Mouse (Mus musculus) urinary bladder, postnatal 0 days (tissue): ENCODE results near the gene Zmym5. TPM values are rescaled to one million over a fixed set of nuclear protein-coding genes. Genes with fewer than 3 reads are reported as not detected.

Experiments
- polyA plus RNA-seq: library from polyadenylated mRNA; unstranded; fragments of >200 nt; fragmentation: Nextera tagmentation; extraction: Ambion mirVana; gene quantifications from 2 replicates; pipeline ENCODE4 v1.2.1, GENCODE M21; 2015

Gene Zmym5
- polyA plus RNA-seq, result 13.9 and 18.9 TPM in 2 replicates

DNA sequence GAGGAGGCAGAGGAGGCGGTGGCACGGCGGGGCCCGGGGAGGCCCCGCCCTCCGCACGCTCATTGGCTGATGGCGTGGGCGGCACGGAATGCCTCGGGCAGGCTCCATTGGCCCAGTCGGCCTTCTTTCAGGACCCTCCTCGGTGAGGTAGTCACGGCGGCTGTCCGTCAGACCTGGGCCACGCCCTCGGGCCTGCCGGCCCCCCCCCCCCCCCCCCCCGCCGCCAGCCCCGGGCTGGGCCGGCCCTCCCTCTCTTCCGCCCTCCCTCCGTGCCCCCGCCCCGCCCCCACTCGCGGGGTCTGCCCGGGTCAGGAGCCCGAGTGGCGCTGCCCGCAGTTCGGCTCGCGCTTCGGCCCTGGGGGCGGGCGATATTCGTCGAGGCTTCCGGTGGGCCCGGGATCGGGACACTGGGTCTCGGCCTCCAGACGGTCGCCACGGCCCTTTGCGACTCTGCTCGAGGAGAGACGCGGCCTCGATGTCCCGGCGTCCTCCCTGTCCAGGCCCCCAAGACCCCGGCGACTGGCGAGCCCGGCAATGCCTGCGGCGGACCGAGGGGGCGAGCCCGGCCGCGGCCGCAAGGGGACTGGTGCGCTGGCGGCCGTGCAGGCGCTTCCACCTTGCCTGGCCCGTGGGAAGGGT, at the start of gene Zmym5:
Gene Zmym5 (minus strand): TSS at position 16 of the 639 bp plus-strand sequence.

DNA sequence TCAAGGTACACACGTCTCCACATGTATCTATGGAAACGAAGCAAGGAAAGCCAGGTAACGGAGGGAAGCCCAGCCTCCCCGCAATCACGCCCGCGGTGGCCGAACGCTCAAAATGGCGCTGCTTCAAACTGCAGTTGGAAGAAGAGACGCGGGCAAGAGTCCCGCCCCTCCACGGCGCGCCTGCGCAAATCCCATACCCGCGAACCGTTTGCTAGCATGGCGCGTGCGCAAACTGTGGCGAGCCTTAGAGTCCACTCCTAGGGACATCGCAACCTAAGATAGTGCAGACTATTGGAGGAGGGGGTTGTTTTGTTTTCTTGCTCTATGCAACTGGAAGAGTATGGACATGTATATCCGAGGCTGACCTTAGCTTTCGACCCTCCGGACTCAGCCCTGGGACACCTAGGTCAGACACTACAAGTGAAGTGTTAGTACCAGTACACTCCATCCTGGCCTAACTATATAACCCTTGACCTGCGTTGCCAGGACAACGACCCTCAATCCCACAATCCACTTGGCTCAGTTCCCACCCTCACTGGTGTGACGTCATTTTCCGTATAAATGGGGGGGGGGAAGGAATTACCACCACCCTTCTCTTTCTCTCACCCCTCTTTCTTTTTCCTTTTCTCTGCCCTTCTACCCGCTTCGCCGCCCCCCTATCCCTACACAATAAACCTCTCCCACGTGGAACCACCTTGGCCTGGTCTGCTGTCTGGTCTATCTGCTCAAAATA, 33.1 kb downstream of the Zmym5 start, which contains the start of gene Pspc1:
Gene Pspc1 (minus strand): TSS at position 117 of the 733 bp plus-strand sequence.

Other genes with a start within 250 kb of the Zmym5 start
- gene Cenpj, start 236.3 kb downstream of the Zmym5 start, polyA plus RNA-seq, result 2.2 and 2.4 TPM in 2 replicates
- 7.4 and 7.8 TPM in 2 replicates for gene Parp4, start 236.1 kb downstream of the Zmym5 start, polyA plus RNA-seq
- 17.3 and 23.1 TPM in 2 replicates for gene Mphosph8, start 143.5 kb downstream of the Zmym5 start, polyA plus RNA-seq
- 10.4 and 11.7 TPM in 2 replicates for gene Pspc1, start 33.4 kb downstream of the Zmym5 start, polyA plus RNA-seq
- 12.2 and 17.2 TPM in 2 replicates for gene Zmym2, start 74.9 kb upstream of the Zmym5 start, polyA plus RNA-seq
- gene Gja3, start 246.4 kb upstream of the Zmym5 start, polyA plus RNA-seq, result 0.06 and 0.07 TPM in 2 replicates